Mouse (Mus musculus): ENCODE results near the gene Tfeb. TPM values are rescaled to one million over a fixed set of nuclear protein-coding genes. Genes with fewer than 3 reads are reported as not detected.

Gene Tfeb
- total RNA-seq, 2 experiments from 2014 or later: 6.7 to 9.4 TPM

- no peak for ATAC-seq (replicated peaks; ENCODE audit: low FRiP score, poor library complexity, severe bottlenecking)
Measured at GRCm38 (mm10) chr17:47814496-47814895, 77.7 kb downstream of the Tfeb start.

DNA sequence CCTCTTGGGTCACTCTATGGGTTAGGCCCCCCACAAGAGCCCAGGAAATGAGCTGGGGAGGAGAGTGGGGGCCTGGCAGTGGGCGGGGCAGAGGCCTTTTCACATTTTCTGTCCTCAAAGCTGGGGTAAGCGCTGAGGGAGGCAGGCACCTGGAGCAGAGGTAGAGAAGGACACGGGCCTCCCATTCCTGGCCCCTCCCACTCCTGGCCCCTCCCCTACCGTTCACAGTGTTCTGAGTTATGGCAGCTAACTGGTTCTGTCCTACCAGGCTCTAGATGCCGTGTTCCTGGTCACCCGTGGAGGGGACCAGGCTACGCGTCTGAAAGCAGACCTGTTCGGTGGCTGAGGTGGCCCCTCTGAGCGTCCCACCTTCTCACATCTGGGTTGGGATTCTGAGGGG is 78.6 kb downstream of the Tfeb start:
- no peak for ATAC-seq (replicated peaks; ENCODE audit: low FRiP score, poor library complexity, severe bottlenecking)

DNA sequence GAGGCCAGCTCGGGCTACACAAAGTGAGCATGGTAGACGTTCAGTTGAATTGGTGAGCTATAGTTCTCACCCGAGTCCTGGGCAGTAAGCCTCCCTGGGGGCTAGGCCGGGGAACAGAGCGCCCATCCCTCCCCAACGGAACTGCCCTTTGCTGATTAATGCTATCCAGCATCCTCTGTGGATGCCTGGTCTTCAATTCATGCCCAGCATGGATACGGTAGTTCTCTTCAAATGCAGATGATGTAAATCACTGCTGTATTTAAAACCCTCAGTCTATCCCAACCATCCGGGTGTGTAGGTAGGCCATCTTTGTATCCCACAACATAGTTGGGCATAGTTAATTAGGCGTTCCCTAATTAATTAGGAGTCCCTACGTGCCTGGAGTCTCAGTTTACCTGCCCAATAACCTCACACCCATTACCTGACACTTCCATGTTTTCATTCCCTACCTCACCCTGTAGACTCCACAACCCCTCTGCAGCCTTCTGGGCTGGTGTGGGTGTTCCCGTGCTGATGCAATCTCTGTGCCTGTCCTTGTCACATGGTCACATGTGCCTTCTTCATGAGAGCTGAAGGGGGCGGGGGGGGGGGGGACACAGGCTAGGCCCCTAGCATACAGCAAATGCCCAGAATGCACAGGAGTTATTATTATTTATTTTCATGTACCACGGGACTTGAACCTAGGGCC is 81.4 kb downstream of the Tfeb start:
- no peak for ATAC-seq (replicated peaks; ENCODE audit: low FRiP score, poor library complexity, severe bottlenecking)

- ATAC-seq (replicated peaks; ENCODE audit: low FRiP score, poor library complexity, severe bottlenecking): no peak
Measured at GRCm38 (mm10) chr17:47821339-47821738, 84.5 kb downstream of the Tfeb start.

GRCm38 (mm10) chr17:47831161-47831560 is 94.3 kb downstream of the Tfeb start:
- no peak for ATAC-seq (replicated peaks; ENCODE audit: low FRiP score, poor library complexity, severe bottlenecking)

DNA sequence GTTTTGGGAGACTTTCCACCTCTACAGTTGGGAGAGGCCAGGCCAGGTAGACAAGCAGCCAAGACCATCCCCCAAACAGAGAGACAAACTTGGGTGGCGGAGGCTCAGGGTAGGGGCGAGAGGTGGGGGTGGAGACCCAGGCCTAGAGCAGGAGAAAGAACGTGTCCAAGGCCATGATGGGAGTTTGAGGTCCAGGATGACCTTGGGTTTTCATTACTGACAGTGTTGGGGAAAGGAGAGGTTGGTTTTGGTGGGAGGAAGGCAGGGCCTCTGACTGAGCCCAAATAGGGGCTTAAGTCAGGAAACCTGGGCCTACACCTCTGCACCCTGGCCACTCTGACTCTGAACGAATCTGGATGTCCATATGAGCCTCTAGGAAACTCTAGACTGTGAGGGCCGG is 94.9 kb downstream of the Tfeb start:
- no peak for ATAC-seq (replicated peaks; ENCODE audit: low FRiP score, poor library complexity, severe bottlenecking)

GRCm38 (mm10) chr17:47832501-47833028 is 95.7 kb downstream of the Tfeb start:
- ATAC-seq (replicated peaks; ENCODE audit: low FRiP score, poor library complexity, severe bottlenecking): no peak

GRCm38 (mm10) chr17:47833029-47833627 is 96.3 kb downstream of the Tfeb start:
- no peak for ATAC-seq (replicated peaks; ENCODE audit: low FRiP score, poor library complexity, severe bottlenecking)

DNA sequence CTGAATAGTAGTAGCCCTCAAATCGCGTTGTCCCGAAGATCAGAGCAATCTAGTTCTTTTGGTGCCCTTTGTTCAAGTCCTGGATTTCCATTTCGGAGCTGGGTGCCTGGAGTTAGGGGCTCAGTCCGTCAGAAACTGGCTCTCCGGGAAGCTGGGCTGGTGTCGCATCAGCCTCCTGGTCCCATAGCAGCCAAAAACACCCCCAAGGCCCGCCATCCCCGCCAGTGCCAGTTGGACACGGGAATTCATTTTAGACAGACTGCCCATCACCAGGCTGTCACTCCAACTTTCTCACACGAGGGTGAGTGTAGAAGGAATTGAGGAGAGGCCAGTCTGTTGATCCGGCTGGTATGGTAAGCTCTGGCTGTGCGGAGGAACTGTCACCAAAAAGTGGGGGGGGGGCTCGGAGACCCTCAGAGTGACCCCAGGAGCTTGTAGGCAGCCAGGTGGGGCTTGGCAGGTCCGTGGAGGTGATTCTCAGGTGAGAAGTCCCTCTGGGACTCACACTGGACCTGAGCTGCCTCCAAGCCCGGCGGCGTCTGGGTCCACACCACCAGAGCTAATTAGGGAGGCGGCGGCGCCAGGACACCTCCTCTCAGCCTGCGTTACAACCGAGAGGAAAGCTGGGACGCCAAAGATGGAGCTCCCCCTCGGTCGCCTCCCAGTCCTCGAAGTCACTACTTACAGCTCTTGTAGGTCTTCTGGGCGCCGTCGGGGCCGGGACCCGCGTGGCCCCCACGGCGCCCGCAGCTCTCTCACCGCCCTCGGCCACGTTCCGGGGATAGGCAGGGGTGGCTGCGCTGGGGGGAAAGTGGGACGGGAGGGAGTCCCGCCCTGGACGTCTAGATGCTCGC is 97.0 kb downstream of the Tfeb start:
- no peak for ATAC-seq (replicated peaks; ENCODE audit: low FRiP score, poor library complexity, severe bottlenecking)

GRCm38 (mm10) chr17:47834482-47834767 is 97.6 kb downstream of the Tfeb start, which contains the start of gene Mdfi:
Mdfi (minus strand) TSS chr17:47834691.
- ATAC-seq (replicated peaks; ENCODE audit: low FRiP score, poor library complexity, severe bottlenecking): no peak

DNA sequence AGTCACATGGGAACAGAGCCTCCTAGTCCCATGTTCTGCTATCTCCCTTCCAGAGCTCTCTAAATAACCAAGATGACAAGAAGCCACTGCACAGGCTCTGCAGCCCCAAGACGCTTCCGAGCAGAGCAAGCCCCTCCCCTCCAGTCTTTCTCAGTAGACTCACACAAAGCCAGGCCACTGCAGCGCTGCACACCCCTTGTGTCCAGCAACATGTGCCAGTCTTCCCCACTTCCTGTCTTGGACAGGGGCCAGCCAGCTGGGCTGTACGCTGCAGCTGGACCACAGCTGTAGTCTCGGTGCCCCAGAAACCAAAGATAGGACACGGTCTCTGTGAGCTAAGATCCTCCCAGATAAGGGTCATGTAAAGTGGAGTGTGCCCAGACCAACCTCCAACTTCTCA is 101.0 kb downstream of the Tfeb start:
- no peak for ATAC-seq (replicated peaks; ENCODE audit: low FRiP score, poor library complexity, severe bottlenecking)

GRCm38 (mm10) chr17:47841521-47841920 is 104.7 kb downstream of the Tfeb start:
- ATAC-seq (replicated peaks; ENCODE audit: low FRiP score, poor library complexity, severe bottlenecking): no peak

Other genes starting within 250 kb of the Tfeb start
- gene Taf8, start 234.7 kb upstream of the Tfeb start, total RNA-seq (2015; ENCODE audit: low replicate concordance): 34.5 and 36.5 TPM in 2 replicates
- gene Taf8, start 234.7 kb upstream of the Tfeb start, total RNA-seq (2017; ENCODE audit: low replicate concordance): 47.1 and 67.9 TPM in 2 replicates
- gene Ccnd3, start 232.0 kb upstream of the Tfeb start, total RNA-seq (2015; ENCODE audit: low replicate concordance): 85.3 and 115 TPM in 2 replicates
- gene Ccnd3, start 232.0 kb upstream of the Tfeb start, total RNA-seq (2017; ENCODE audit: low replicate concordance): 64.3 and 65.9 TPM in 2 replicates
- 1.2 and 2.1 TPM in 2 replicates for gene Bysl, start 125.5 kb upstream of the Tfeb start, total RNA-seq (2015; ENCODE audit: low replicate concordance)
- gene Bysl, start 125.5 kb upstream of the Tfeb start, total RNA-seq (2017; ENCODE audit: low replicate concordance): 3.2 and 4.3 TPM in 2 replicates
- gene Med20, start 125.4 kb upstream of the Tfeb start, total RNA-seq (2015; ENCODE audit: low replicate concordance): 10.4 and 19.9 TPM in 2 replicates
- 48.5 and 68.2 TPM in 2 replicates for gene Med20, start 125.4 kb upstream of the Tfeb start, total RNA-seq (2017; ENCODE audit: low replicate concordance)
- gene Gm20517, start 125.4 kb upstream of the Tfeb start, total RNA-seq (2015; ENCODE audit: low replicate concordance): 2.5 and 4.8 TPM in 2 replicates
- gene Gm20517, start 125.4 kb upstream of the Tfeb start, total RNA-seq (2017; ENCODE audit: low replicate concordance): 6.3 and 16.2 TPM in 2 replicates
- 7.3 and 36.5 TPM in 2 replicates for gene Usp49, start 106.3 kb upstream of the Tfeb start, total RNA-seq (2015; ENCODE audit: low replicate concordance)
- gene Usp49, start 106.3 kb upstream of the Tfeb start, total RNA-seq (2017; ENCODE audit: low replicate concordance): 14.8 and 27.6 TPM in 2 replicates
- 24.2 and 44.9 TPM in 2 replicates for gene Tomm6, start 48.6 kb upstream of the Tfeb start, total RNA-seq (2015; ENCODE audit: low replicate concordance)
- 9.1 and 10.8 TPM in 2 replicates for gene Tomm6, start 48.6 kb upstream of the Tfeb start, total RNA-seq (2017; ENCODE audit: low replicate concordance)
- not detected in 2 replicates for gene Frs3, start 48.0 kb upstream of the Tfeb start, total RNA-seq (2015; ENCODE audit: low replicate concordance)
- gene Frs3, start 48.0 kb upstream of the Tfeb start, total RNA-seq (2017; ENCODE audit: low replicate concordance): not detected in 2 replicates
- gene Gm21981, start 42.6 kb upstream of the Tfeb start, total RNA-seq (2015; ENCODE audit: low replicate concordance): not detected in 2 replicates
- gene Gm21981, start 42.6 kb upstream of the Tfeb start, total RNA-seq (2017; ENCODE audit: low replicate concordance): not detected in 2 replicates
- gene Prickle4, start 42.3 kb upstream of the Tfeb start, total RNA-seq (2015; ENCODE audit: low replicate concordance): not detected in 2 replicates
- not detected in 2 replicates for gene Prickle4, start 42.3 kb upstream of the Tfeb start, total RNA-seq (2017; ENCODE audit: low replicate concordance)
- gene Pgc, start 10.2 kb upstream of the Tfeb start, total RNA-seq (2015; ENCODE audit: low replicate concordance): not detected in 2 replicates
- not detected in 2 replicates for gene Pgc, start 10.2 kb upstream of the Tfeb start, total RNA-seq (2017; ENCODE audit: low replicate concordance)
- not detected in 2 replicates for gene Mdfi, start 97.7 kb downstream of the Tfeb start, total RNA-seq (2015; ENCODE audit: low replicate concordance)
- gene Mdfi, start 97.7 kb downstream of the Tfeb start, total RNA-seq (2017; ENCODE audit: low replicate concordance): not detected in 2 replicates
- gene Foxp4, start 187.6 kb downstream of the Tfeb start, total RNA-seq (2015; ENCODE audit: low replicate concordance): 1.2 and 4.0 TPM in 2 replicates
- 0.51 and 0.70 TPM in 2 replicates for gene Foxp4, start 187.6 kb downstream of the Tfeb start, total RNA-seq (2017; ENCODE audit: low replicate concordance)

Measured in erythroblast, adult 5-6 weeks (primary cell).